In the genomic region with DNA sequence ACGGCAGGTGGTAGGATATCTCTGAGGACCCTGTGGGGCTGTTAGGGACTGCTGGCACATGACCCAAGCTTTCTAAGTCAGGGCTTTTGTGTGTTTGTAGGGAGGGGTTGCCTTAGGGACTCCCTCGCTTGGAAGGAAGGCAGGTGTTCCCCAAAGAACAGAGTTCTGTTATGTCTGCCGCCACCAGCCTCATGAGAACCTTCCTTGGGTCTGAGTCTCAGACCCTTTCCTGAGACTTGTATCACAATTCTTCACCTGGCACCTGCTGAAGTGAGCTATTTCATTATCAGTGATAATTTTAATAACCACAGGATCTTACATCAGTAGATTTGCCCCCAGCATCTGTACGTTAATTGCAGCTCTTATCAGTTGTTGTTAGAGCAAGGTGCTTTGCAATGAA, we compare ENCODE assay signal across 18 mouse cellular contexts. TPM values are rescaled to one million over a fixed set of nuclear protein-coding genes. Genes with fewer than 3 reads are reported as not detected.
"Had no signal": no experiment of that assay in that cellular context is flagged by ENCODE, and none has a peak within 500 bp of the region (broad histone marks: within the 10 kb centered on the region; RNA-seq: fewer than 3 reads in every experiment).

No protein-coding gene starts in this region.

- H3K36me3 ChIP-seq: neural tube, embryonic 12.5 days; neural tube, embryonic 13.5 days; neural tube, embryonic 15.5 days; stomach, embryonic 15.5 days had no signal

- H3K27ac ChIP-seq: neural tube, embryonic 12.5 days; neural tube, embryonic 13.5 days; neural tube, embryonic 15.5 days; stomach, embryonic 15.5 days; stomach, postnatal 0 days had no signal

- H3K4me1 ChIP-seq: neural tube, embryonic 12.5 days; neural tube, embryonic 13.5 days; neural tube, embryonic 15.5 days; stomach, embryonic 15.5 days had no signal

- DNase-seq: retina, postnatal 1 day; right cerebral cortex, adult 18-20 months; right cerebral cortex, postnatal 14 days; right cerebral cortex, postnatal 25 days; right cerebral cortex, postnatal 4 days; spleen, adult 18-20 months; thymus, adult 18-20 months; thymus, adult 2 months; thymus, postnatal 14 days; thymus, postnatal 25 days; thymus, postnatal 36 days; thymus, postnatal 4 days had no signal

- H3K4me2 ChIP-seq: neural tube, embryonic 12.5 days; neural tube, embryonic 13.5 days; neural tube, embryonic 15.5 days; stomach, embryonic 15.5 days had no signal

- H3K9me3 ChIP-seq: neural tube, embryonic 12.5 days; neural tube, embryonic 13.5 days; neural tube, embryonic 15.5 days; stomach, embryonic 15.5 days had no signal

- H3K9ac ChIP-seq: neural tube, embryonic 12.5 days; neural tube, embryonic 13.5 days; neural tube, embryonic 15.5 days; stomach, embryonic 15.5 days had no signal

- H3K27me3 ChIP-seq: neural tube, embryonic 12.5 days; neural tube, embryonic 13.5 days; neural tube, embryonic 15.5 days; stomach, embryonic 15.5 days had no signal

- H3K4me3 ChIP-seq: neural tube, embryonic 12.5 days; neural tube, embryonic 13.5 days; neural tube, embryonic 15.5 days; stomach, embryonic 15.5 days had no signal

RNA-seq across cellular contexts. Expression of gene Olfm4, which starts 2.4 kb away (rescaled TPM):
- polyA plus RNA-seq: testis, adult 2 months had no signal
